Mouse (Mus musculus) stomach, embryonic 14.5 days (tissue): ENCODE results near the gene Lypd5. TPM values are rescaled to one million over a fixed set of nuclear protein-coding genes. Genes with fewer than 3 reads are reported as not detected.

Experiments
- ATAC-seq: fragments of 200-750 bp; cut with Nextera tagmentation; 2 replicates; pipeline ENCODE4 v1.8.0; 2017; ENCODE audit warnings: low read depth, moderate TSS enrichment; ENCODE audit not compliant: insufficient number of reproducible peaks, insufficient read depth, low FRiP score
- H3K27ac ChIP-seq: fragments of 300-500 bp; sonication (generic); 2 replicates; pipeline ENCODE4 v1.5.1; 2014; ENCODE audit warnings: mild to moderate bottlenecking, low read length, moderate library complexity, mixed read lengths
- H3K27me3 ChIP-seq: fragments of 300-500 bp; sonication (generic); 2 replicates; pipeline ENCODE4 v1.6.1; 2014; ENCODE audit warnings: low read length, control low read depth, mixed read lengths; ENCODE audit not compliant: control insufficient read depth, insufficient read depth
- H3K36me3 ChIP-seq: fragments of 300-500 bp; sonication (generic); 2 replicates; pipeline ENCODE4 v1.6.1; 2014; ENCODE audit warnings: mild to moderate bottlenecking, control low read depth, low read length, moderate library complexity, mixed read lengths; ENCODE audit not compliant: control insufficient read depth, insufficient read depth
- H3K4me1 ChIP-seq: fragments of 300-500 bp; sonication (generic); 2 replicates; pipeline ENCODE4 v1.6.1; 2014; ENCODE audit warnings: low read length, control low read depth, mixed read lengths; ENCODE audit not compliant: control insufficient read depth, insufficient read depth
- H3K4me2 ChIP-seq: fragments of 300-500 bp; sonication (generic); replicated peaks from 2 replicates; pipeline ENCODE4 v1.6.1; 2014; ENCODE audit warnings: low read depth, low read length, control low read depth
- H3K4me3 ChIP-seq: fragments of 300-500 bp; sonication (generic); 2 replicates; pipeline ENCODE4 v1.5.1; 2014; ENCODE audit warnings: low read depth, low read length, control low read depth
- H3K9ac ChIP-seq: fragments of 300-500 bp; sonication (generic); replicated peaks from 2 replicates; pipeline ENCODE4 v1.6.1; 2014; ENCODE audit warnings: low read depth, mild to moderate bottlenecking, control low read depth, low read length, moderate library complexity, mixed read lengths
- H3K9me3 ChIP-seq: fragments of 300-500 bp; sonication (generic); 2 replicates; pipeline ENCODE4 v1.6.1; 2016; ENCODE audit warnings: low read depth, low read length, control low read depth; ENCODE audit not compliant: control insufficient read depth
- WGBS: fragments of 180-500 bp; shearing (Covaris S2); extraction: QIAGEN DNeasy Blood & Tissue Kit; methylation state at CpG from one replicate; pipeline ENCODE4 v1.1.7; 2014; 5-methylcytosine and 5-hydroxymethylcytosine counted together
- polyA plus RNA-seq: library from polyadenylated mRNA; unstranded; fragments of >200 nt; fragmentation: Nextera tagmentation; extraction: Ambion mirVana; gene quantifications from 2 replicates; pipeline ENCODE4 v1.2.1, GENCODE M21; 2014

Gene Lypd5
- polyA plus RNA-seq: not detected in 2 replicates

DNA sequence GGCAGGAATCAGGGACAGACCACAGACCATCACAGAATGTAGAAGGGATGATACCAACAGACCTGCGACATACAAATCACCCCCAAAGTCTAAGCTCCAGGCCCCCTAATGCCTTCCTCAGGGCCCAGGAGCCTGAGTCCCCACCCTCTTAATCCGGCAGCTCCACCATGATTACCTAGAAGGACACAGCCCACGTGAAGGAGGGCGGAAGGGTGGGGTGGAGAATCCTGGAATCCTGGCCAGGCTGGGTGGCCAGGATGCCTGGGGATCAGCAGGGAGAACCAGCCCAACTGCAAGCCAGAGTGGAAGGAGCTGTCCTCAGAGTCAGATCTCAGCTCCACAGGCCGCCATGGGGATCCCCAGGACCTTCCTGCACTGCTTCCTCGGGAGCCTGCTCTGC lies at the start of gene Lypd5:
Gene Lypd5, plus strand, starts transcription at position 301 of the 400 bp plus-strand sequence.
- H3K27me3 ChIP-seq: no peaks in the 10 kb centered on the region
- H3K4me3 ChIP-seq: no peak within 1 kb of the TSS
- H3K9ac ChIP-seq: no peak within 1 kb of the TSS
- H3K27ac ChIP-seq: no peak within 1 kb of the TSS
- 37% methylated on average over 6 of the region's 6 CpGs for WGBS
- H3K4me2 ChIP-seq: no peak within 1 kb of the TSS
- no peaks in the 10 kb centered on the region for H3K9me3 ChIP-seq
- H3K4me1 ChIP-seq: no peaks in the 10 kb centered on the region
- ATAC-seq: no peak
- no peaks in the 10 kb centered on the region for H3K36me3 ChIP-seq

DNA sequence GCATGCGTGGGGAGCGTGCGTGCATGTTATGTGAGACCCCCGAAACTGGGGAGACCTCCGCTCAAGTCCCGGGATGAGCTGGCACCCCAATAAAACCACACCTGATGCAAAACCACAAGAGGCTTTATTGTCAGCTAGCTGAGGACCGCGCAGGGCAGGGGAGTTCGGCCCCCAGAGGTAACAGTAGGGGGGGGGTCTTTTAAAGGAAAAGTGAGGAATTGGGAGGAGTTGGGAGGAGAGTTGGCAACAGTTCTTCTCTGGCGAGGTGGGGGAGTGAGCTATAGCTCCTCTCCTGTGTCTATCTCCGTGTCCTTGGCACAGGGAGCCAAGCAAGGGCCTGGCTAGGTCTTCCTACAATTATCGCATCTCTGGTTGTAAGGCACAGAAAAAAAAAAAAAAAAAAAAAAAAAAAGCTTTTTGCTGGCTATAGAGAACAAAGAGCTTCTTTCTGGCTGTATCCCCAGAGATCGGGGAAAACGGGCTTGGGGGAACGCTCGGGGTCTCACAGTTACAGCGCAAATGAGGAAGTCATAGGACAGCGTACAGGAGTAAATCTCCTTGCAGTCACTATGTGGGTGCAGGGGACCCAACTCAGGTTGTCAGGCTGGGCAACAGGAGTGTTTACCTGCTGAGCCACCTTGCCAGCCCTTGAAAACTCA lies 49.0 kb upstream of the Lypd5 start:
- H3K9me3 ChIP-seq: no peaks in the 10 kb centered on the region
- H3K4me2 ChIP-seq: peak overlapping the region; percentile 74
- H3K36me3 ChIP-seq: peaks cover 22% of the 10 kb centered on the region
- peaks cover 9% of the 10 kb centered on the region for H3K4me1 ChIP-seq
- peak overlapping the region; percentile 36; the same call in 1 of the 2 replicates for H3K9ac ChIP-seq
- no peaks in the 10 kb centered on the region for H3K27me3 ChIP-seq
- H3K27ac ChIP-seq: peak overlapping the region; percentile 92
- H3K4me3 ChIP-seq: peak overlapping the region; percentile 76
- ATAC-seq: peak; percentile 28; the same call in 1 of the 2 replicates
- 2% methylated on average over 18 of the region's 18 CpGs for WGBS

DNA sequence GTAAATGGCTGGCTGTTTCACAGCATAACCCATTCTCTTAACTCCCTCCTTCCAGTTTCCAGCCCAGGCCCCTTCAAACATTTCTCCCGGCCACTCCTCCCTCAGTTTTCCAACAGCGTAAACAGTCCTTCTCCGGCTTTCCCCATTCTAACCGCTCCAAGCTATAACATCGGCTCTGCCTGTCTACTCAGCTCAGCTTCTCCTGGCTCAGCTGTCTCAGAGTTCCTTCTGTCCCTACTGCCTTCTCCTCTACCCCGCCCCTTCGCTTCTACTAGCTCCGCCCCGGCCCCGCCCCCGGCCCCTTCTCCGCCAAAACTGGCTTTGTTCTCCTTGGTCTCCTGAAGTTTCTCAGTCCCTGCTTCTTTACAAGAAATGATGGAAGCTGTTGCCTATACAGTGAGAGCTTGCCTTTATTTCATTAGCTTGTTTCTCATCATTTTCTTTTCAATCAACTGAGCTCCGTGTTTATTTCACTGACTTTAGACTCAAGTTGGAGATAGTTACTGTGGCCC lies 48.2 kb upstream of the Lypd5 start, which contains the start of gene Zfp61:
Gene Zfp61, minus strand, starts transcription at position 462 of the 512 bp plus-strand sequence.
- H3K9ac ChIP-seq: 0 out of 2 replicates have a peak within 1 kb of the TSS, but pooled peaks have one; percentile 36
- peak; percentile 75 for ATAC-seq

DNA sequence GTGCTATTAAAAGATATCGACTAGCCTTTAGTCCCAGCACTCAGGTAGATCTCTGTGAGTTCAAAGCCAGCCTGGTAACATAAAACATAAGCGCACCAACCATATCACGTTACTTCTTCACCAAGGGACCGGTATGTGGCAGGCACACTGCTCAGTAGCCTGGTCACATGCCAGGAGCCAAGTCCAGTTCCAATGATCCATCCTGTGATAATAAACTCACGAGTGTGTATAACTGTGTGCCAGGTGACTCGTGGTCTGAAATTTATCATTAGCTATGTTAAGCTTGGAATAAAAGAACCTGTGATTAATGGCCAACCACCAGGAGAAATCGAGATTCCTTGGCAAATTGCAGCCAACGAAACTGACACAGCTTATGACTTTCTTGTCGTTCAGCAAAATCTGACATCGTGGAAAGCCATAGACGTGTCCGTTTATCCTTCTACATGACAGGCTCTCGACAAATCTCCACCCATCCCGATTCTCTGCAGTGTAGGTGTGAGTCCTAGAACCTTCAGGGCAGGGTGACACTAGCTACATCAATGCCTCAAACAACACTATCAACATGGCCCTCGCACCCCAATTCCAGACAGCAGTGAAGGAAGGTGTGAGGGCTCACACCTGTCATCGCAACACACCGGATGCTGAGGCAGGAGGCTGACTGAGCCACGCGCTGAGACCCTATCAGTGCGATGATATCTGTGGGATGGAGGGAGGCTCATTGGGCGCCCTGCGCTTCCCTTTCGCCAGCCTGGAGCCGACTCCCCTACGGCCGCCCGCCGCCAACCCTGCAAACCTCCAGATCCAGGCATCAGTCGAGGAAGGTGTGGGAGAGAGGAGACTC lies 33.0 kb upstream of the Lypd5 start:
- H3K27ac ChIP-seq: peak overlapping the region; percentile 62
- no peaks in the 10 kb centered on the region for H3K27me3 ChIP-seq
- peaks cover 5% of the 10 kb centered on the region; the same call in 1 of the 2 replicates for H3K4me1 ChIP-seq
- 23% methylated on average over 29 of the region's 29 CpGs for WGBS
- H3K9me3 ChIP-seq: no peaks in the 10 kb centered on the region
- peak overlapping the region; percentile 45 for H3K4me3 ChIP-seq
- no peak for ATAC-seq
- H3K4me2 ChIP-seq: peak overlapping the region; percentile 77
- peak overlapping the region; percentile 31 for H3K9ac ChIP-seq
- peaks cover 7% of the 10 kb centered on the region; the same call in 1 of the 2 replicates for H3K36me3 ChIP-seq

More for the DNA sequence above, 48.2 kb upstream of the Lypd5 start, which contains the start of gene Zfp61:
- Histone ChIP-seq H3K27ac (peak within 1 kb of the TSS; percentile 76), H3K27me3 (no peaks in the 10 kb centered on the region), H3K36me3 (peaks cover 13% of the 10 kb centered on the region), H3K4me1 (peaks cover 9% of the 10 kb centered on the region), H3K4me3 (peak within 1 kb of the TSS; percentile 76), H3K9me3 (no peaks in the 10 kb centered on the region), H3K4me2 (peak within 1 kb of the TSS; percentile 74)
- WGBS: 3% methylated on average over 13 of the region's 13 CpGs

DNA sequence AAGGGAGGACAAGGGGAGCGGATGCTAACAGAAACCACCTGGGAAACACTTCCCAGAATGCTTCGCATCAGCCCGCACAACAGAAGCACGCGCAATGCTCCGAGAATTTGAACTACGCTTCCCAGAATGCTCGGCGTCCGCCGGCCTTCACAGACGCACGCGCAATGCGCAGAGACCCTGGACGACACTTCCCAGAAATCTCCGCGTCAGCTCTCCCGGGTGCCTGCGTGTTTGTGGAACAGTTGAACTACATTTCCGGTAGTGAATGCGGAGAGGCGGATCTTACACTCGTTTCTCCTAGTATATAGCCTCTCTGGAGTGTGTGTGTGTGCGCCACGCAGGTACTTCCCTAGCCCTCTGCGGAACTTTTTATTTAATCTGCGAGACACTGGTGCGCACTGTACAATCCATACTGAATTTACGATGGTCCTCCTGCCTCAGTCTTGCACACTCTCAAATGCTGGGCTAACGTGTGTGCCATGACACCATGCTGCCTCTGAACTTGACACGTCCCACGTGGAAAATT lies 32.4 kb upstream of the Lypd5 start, which contains the start of gene Zfp94:
Gene Zfp94, minus strand, starts transcription at position 100 of the 526 bp plus-strand sequence.
- Histone ChIP-seq H3K4me3 (peak within 1 kb of the TSS; percentile 45), H3K27me3 (no peaks in the 10 kb centered on the region), H3K27ac (peak within 1 kb of the TSS; percentile 87), H3K4me2 (peak within 1 kb of the TSS; percentile 77), H3K9me3 (no peaks in the 10 kb centered on the region), H3K4me1 (peaks cover 5% of the 10 kb centered on the region; the same call in 1 of the 2 replicates), H3K36me3 (no peaks in the 10 kb centered on the region; the same call in 1 of the 2 replicates), H3K9ac (peak within 1 kb of the TSS; percentile 36)
- under 1% methylated on average over 33 of the region's 33 CpGs for WGBS
- peak; percentile 96 for ATAC-seq

DNA sequence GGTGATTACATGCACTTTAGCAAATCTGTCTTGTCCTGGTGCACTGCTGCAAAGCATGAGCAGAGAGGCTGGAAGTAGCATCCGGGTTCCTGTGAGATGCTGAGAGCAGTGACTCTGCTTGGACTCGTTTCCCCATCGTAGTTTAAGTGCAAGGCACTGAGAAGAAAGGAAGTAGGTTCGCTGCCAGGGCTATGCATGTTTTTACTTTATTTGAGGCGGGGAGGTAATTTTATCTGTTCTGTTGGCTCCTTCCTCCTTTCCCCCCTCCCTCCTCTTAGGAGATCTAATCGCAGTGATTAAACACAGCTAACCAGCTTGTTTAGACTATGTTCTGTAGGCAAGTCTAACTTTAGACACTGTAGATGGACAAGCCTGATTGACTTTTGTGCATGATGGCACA lies 30.1 kb upstream of the Lypd5 start:
- H3K4me3 ChIP-seq: no peak overlapping the region
- no peak overlapping the region for H3K27ac ChIP-seq
- H3K9me3 ChIP-seq: no peaks in the 10 kb centered on the region; the same call in 1 of the 2 replicates
- WGBS: 67% methylated on average over 6 of the region's 6 CpGs
- peaks cover 5% of the 10 kb centered on the region; the same call in 1 of the 2 replicates for H3K4me1 ChIP-seq
- H3K36me3 ChIP-seq: no peaks in the 10 kb centered on the region
- no peak overlapping the region for H3K4me2 ChIP-seq
- no peak overlapping the region for H3K9ac ChIP-seq
- no peaks in the 10 kb centered on the region for H3K27me3 ChIP-seq
- ATAC-seq: no peak

DNA sequence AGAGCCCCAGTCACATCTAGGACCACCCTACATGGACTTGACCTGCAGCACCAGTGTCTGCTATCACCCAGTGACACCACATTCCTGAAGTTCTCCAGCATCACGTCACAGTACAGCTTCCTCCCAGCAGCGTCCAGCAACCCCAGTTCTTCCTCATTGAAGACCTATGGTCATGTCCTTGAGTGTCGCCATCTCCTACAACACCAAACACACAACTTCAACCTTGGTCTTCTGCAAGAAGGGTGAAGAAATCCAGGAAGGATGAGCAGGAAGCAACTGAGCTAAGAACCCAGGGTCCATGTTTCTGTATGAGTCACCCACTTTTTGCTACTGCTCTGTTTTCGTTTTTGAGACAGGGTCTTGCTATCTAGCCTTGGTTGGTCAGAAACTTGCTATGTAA lies 26.4 kb upstream of the Lypd5 start:
- Histone ChIP-seq H3K9ac (no peak overlapping the region), H3K4me1 (no peaks in the 10 kb centered on the region)

DNA sequence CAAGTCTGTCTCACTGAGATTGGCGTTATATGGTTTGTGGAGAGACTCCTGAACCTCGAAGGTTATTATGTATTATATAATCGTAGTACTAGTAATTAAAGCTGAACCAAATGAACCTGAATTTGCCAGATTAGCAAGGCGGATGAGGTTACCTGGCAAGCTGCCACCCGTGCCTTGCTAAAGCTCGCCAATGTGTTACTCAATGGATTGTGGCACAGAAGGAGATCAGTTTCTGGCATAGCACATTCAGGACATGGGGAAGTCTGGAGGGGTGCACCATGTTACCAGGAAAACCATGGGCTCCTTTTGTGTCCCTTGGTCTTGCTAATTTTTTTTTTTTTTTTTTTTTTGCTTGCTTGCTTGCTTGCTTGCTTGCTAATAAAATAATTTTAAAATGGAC lies 23.8 kb upstream of the Lypd5 start:
- Histone ChIP-seq H3K4me2 (peak overlapping the region; percentile 46), H3K4me3 (no peak overlapping the region), H3K27ac (no peak overlapping the region), H3K27me3 (no peaks in the 10 kb centered on the region), H3K9me3 (peaks cover 5% of the 10 kb centered on the region; the same call in 1 of the 2 replicates), H3K4me1 (no peaks in the 10 kb centered on the region), H3K9ac (no peak overlapping the region), H3K36me3 (no peaks in the 10 kb centered on the region)
- no peak for ATAC-seq
- WGBS: 92% methylated on average over 6 of the region's 6 CpGs

More for the DNA sequence above, 26.4 kb upstream of the Lypd5 start:
- no peak for ATAC-seq
- peaks cover 5% of the 10 kb centered on the region; the same call in 1 of the 2 replicates for H3K9me3 ChIP-seq
- no peaks in the 10 kb centered on the region for H3K27me3 ChIP-seq
- H3K4me2 ChIP-seq: no peak overlapping the region
- no peak overlapping the region for H3K27ac ChIP-seq
- no peak overlapping the region for H3K4me3 ChIP-seq
- 75% methylated on average over 4 of the region's 4 CpGs for WGBS
- no peaks in the 10 kb centered on the region for H3K36me3 ChIP-seq
